Mouse (Mus musculus): ENCODE measurements around the gene Ocel1.
A peak's percentile ranks its signal among the peaks of the same experiment; 100 is the strongest.

The Ocel1 gene

GRCm38 (mm10) chr8:71379512-71380075, 8.5 kb downstream of the Ocel1 start:
- DNase-seq (ENCODE audit: low read depth, low spot score), result no peak

GRCm38 (mm10) chr8:71380178-71381171, 9.4 kb downstream of the Ocel1 start:
- DNase-seq (ENCODE audit: low read depth, low spot score), result no peak

- no peak for DNase-seq (ENCODE audit: low read depth, low spot score)
Observed at GRCm38 (mm10) chr8:71381421-71381970, 10.4 kb downstream of the Ocel1 start, which contains the start of gene Nr2f6. Gene Nr2f6 (minus strand): TSS chr8:71381960.

- peak; percentile 53 for DNase-seq (ENCODE audit: low read depth, low spot score)
Observed at GRCm38 (mm10) chr8:71381971-71382961, 11.2 kb downstream of the Ocel1 start.

DNA sequence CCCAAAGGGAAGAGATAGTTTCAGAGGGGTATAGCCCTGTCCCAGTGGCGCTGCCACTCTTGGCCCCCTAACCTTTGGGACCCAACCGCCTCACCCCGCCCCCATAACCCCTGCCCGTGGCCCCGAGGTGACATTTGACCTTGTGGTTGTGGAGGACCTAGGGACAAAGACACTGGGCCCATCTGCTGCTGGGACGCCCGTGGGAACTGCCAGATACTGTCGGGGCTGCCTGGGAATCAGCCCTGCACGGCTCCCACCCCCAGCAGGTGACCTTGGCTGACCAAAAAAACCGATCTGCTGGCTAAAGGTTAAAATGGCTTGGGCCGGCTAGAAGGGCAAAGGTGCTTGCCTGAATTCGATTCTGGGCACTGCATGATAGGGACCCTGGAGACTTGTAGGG, 12.3 kb downstream of the Ocel1 start:
- DNase-seq (ENCODE audit: low read depth, low spot score), result no peak

DNA sequence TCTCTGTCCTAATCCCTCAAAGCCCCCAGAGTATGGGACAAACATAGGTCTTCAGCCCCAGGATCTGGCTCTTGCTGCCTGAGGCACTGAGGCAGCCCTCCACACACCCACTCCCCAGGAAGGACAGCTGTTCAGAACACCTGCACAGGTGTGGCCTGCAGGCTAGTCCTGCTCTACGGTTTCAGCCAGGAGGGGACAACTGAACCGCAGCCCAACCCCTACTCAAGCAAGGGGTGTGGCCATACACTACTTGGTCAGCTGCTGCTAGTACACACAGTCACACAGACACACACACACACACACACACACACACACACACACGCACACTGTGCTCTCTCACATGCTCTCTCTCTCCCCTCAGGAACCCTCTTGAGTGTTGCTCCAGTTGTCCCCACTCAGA, 12.8 kb downstream of the Ocel1 start:
- DNase-seq (ENCODE audit: low read depth, low spot score), result no peak

- DNase-seq (ENCODE audit: low read depth, low spot score), result no peak
Observed at GRCm38 (mm10) chr8:71385212-71385835, 14.2 kb downstream of the Ocel1 start.

- no peak for DNase-seq (ENCODE audit: low read depth, low spot score)
Observed at GRCm38 (mm10) chr8:71388267-71388666, 17.2 kb downstream of the Ocel1 start.

DNA sequence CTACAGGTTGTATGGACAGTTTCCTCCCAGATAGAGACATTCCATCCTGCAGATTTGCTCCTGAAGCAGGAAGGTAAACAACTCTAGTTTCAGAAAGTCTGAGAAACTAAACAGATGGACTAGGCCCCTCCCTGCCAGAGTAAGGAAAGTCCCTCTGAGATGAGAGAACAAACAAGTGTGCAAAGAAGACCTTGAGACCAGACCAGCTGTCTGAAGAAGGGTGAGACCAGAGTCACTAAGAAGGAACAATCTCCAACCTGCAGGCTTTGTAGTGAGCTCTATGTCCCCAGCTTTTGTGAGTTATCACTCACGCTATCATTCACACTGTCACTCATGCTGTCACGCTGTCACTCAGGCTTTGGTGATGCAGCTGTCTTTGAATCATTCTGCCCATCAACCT, 20.6 kb downstream of the Ocel1 start:
- DNase-seq (ENCODE audit: low read depth, low spot score), result no peak

DNA sequence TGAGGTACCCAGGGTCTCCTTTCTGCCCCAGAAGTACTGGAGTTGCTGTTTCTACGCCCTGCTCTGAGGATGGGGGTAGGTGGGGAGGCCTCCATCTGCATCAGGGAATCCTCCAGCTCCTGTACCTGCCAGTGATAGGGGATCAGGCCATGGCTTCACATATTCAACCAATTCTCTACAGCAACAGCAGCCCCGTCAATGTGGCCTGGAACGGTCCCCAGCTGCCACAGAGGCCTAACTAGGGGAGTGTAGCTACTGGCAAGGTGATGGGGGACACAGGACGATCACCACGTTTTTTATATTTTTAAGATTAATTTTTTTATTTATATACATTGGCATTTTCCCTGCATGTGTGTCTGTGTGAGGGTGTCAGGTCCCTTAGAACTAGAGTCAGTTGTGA, 21.3 kb downstream of the Ocel1 start:
- DNase-seq (ENCODE audit: low read depth, low spot score), result no peak

DNA sequence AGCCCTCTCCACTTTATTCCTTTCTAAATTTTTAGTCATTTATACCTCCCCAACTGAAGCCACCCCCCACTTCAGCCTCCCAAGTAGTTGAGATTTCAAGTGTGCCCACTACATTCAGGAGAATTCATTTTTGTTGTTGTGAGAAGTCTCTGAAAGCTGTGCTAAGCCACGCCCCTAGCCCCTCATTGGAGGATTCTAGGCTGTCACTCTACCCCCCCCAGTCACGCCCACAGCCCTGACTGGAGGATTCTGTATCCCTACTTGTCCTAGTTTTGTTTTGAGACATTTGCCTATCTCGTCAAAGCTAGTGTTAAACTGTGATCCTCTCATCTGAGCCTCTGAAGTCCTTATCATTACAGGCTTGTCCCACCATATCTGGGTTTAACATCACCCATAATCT, 21.8 kb downstream of the Ocel1 start:
- peak; percentile 80 for DNase-seq (ENCODE audit: low read depth, low spot score)

DNA sequence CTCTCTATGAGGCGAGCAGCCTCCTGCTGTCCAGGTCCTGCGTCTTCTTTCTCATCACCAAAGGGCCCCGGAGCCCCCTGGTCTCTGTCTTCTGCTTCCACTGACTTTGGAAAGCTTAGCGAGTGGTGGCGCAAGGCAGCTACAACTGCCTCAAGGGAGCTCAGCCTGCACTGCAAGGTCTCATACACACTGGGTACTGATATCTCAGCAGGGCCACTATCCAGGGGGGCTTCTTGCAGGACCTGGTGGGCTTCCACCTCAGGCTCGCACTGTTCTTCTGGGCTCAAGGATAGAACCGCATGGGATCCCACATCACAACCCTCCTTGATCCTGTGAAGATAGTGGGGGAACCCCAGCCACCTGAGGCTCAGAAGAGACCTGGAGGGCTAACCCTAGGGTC, 23.4 kb downstream of the Ocel1 start:
- no peak for DNase-seq (ENCODE audit: low read depth, low spot score)

GRCm38 (mm10) chr8:71395071-71395470, 24.0 kb downstream of the Ocel1 start:
- no peak for DNase-seq (ENCODE audit: low read depth, low spot score)

DNA sequence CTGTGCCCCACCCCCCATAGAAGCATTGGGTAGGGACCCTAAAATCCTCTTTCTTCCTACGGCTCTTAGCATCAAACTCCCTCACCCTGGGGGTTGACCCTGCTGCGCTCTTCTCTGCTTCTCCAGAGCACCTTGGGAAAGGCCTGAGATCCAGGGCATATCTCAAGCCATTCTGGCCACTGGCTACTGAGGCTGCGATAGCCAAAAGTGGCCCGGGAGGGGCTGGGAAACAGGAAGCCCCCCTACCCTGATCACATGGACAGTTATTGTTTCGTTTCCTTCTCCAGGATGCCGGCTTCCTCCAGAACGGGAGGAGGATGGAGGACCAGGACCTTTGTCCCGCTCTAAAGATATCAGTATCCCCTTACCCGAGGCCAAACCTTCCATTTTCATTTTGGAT, 24.5 kb downstream of the Ocel1 start, which contains the start of gene Ushbp1:
Gene Ushbp1, minus strand, starts transcription at position 174 of the 400 bp plus-strand sequence.
- no peak for DNase-seq (ENCODE audit: low read depth, low spot score)

DNA sequence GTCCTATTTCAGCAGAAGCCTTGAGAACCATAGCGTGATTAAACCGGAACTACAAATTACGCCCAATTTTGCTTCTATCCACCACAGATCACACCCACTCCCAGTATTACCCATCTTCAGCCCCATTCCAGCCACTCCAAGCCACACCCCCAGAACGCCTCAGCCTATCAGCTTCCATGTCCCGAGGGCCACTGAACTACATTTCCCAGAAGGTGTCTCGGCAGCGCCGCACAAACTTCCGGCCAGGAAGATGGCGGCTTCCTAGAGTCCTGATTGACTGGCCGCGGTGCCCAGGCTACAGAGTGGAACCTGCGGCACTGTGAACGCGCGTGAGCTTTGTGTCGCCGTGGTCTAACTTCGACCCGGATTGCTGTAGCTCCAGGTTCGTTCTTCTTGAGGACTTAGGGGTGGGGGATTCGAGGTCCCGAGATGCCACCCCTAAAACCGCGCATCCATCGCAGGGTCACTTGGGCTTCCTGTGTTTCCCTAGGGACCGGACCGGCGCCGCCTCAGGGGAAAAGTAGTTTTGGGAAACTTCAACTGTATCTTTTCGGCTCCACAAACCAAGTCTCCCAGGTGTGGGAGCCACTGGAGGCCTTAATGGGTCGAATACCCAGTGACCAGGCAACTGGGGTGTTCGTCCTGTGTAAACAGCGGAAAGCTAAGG, 25.7 kb downstream of the Ocel1 start, which contains the start of gene Babam1:
Gene Babam1, plus strand, starts transcription at position 223 of the 667 bp plus-strand sequence.
- peak; percentile 81 for DNase-seq (ENCODE audit: low read depth, low spot score)

- no peak for DNase-seq (ENCODE audit: low read depth, low spot score)
Observed at GRCm38 (mm10) chr8:71397701-71398100, 26.6 kb downstream of the Ocel1 start.

DNA sequence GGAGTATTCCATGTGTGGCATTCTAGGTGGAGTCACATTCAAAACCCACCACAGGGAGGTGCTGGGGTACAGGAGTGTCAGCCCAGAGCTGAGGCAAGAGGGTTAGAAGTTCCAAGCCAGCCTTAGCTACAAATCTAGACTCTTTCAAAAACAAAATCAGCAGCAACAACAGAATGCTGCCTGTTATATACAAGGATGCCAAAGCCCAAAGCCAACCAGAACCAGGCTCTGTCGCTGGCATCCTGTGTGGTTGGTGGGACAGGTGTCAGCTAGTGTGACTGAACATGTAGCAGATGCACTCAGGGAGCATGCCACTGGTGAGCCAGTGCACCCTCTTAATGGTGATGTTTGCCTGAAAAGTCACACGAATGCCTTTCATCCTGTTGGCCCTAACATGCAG, 29.7 kb downstream of the Ocel1 start:
- no peak for DNase-seq (ENCODE audit: low read depth, low spot score)

DNA sequence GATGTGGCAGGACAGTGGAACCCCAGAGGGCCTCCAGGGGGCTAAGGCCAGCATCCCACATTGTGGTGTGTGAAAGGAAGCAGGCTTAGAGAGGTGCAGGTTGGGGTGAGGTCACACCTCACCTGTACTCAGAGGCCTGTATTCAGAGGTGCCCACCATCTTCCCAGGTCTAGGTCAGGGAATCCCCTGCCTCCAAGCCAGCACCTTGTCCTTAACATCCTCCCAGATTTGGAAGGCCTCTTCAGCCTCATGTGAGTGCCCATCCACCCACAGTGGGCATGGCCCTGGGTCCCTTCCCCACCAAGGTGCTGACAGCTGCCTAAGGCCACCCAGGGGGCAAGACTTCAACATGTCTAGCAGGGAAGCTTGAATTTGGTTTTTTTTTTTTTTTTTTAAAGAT, 30.4 kb downstream of the Ocel1 start:
- no peak for DNase-seq (ENCODE audit: low read depth, low spot score)

- no peak for DNase-seq (ENCODE audit: low read depth, low spot score)
Observed at GRCm38 (mm10) chr8:71402446-71402964, 31.4 kb downstream of the Ocel1 start.
